8 mouse cellular contexts compared by ENCODE assay signal in genomic region chr11:82763742-82764437, GRCm38 (mm10). TPM values are rescaled to one million over a fixed set of nuclear protein-coding genes. Genes with fewer than 3 reads are reported as not detected.
DNase-seq lines count a peak whose midpoint lies in the region; ATAC-seq lines count a peak whose summit lies in the region.

TSS of gene Cct6b (minus strand) at chr11:82764321.
TSS of gene Zfp830 (plus strand) at chr11:82764345.

- H3K4me2 ChIP-seq in embryonic facial prominence, embryonic 12.5 days (replicated peaks): peak within 1 kb of the TSS; percentile 92
- peak within 1 kb of the TSS; percentile 74 for H3K4me2 ChIP-seq in midbrain, embryonic 11.5 days

- WGBS in embryonic facial prominence, embryonic 12.5 days: under 1% methylated on average over 44 of the region's 44 CpGs
- under 1% methylated on average over 44 of the region's 44 CpGs for WGBS in midbrain, embryonic 11.5 days

- ATAC-seq in embryonic facial prominence, embryonic 12.5 days (ENCODE audit: insufficient number of reproducible peaks, insufficient read depth, low FRiP score, low TSS enrichment): peak; percentile 99
- peak; percentile 100 for ATAC-seq in midbrain, embryonic 11.5 days (ENCODE audit: low FRiP score)

- H3K36me3 ChIP-seq in embryonic facial prominence, embryonic 12.5 days: peaks cover 9% of the 10 kb centered on the region; the same call in 1 of the 2 replicates
- H3K36me3 ChIP-seq in midbrain, embryonic 11.5 days (ENCODE audit: control insufficient read depth, insufficient read depth, low read length): no peaks in the 10 kb centered on the region

- H3K27ac ChIP-seq in embryonic facial prominence, embryonic 12.5 days: peak within 1 kb of the TSS; percentile 94
- peak within 1 kb of the TSS; percentile 79 for H3K27ac ChIP-seq in midbrain, embryonic 11.5 days (ENCODE audit: low read depth, low read length)

- peak within 1 kb of the TSS; percentile 86 for H3K9ac ChIP-seq in embryonic facial prominence, embryonic 12.5 days
- peak within 1 kb of the TSS; percentile 93 for H3K9ac ChIP-seq in midbrain, embryonic 11.5 days (ENCODE audit: low read length)

- H3K9me3 ChIP-seq in embryonic facial prominence, embryonic 12.5 days: no peaks in the 10 kb centered on the region
- H3K9me3 ChIP-seq in midbrain, embryonic 11.5 days (ENCODE audit: control insufficient read depth, low read length): no peaks in the 10 kb centered on the region

- H3K4me1 ChIP-seq in embryonic facial prominence, embryonic 12.5 days: peaks cover 22% of the 10 kb centered on the region
- peaks cover 15% of the 10 kb centered on the region; the same call in 1 of the 2 replicates for H3K4me1 ChIP-seq in midbrain, embryonic 11.5 days (ENCODE audit: control insufficient read depth, insufficient read depth, low read length)

- intact Hi-C loops in left cerebral cortex, postnatal 4 days (cut with DNase I): loop anchor here (10.0 kb wide), 2 partner anchors 149 to 529 kb away; no protein-coding TSS in a partner anchor

- DNase-seq in 3T3-L1 (ENCODE audit: low read depth, low spot score): peak; percentile 94
- DNase-seq in adrenal gland, postnatal 36 days: peak; percentile 96
- peak; percentile 99 for DNase-seq in heart, adult 11 months
- DNase-seq in kidney, adult 11 months: peak; percentile 94
- DNase-seq in left cerebral cortex, postnatal 4 days: peak; percentile 94
- DNase-seq in midbrain, embryonic 11.5 days (ENCODE audit: low spot score, missing footprints): peak; percentile 98
- peak; percentile 97 for DNase-seq in right cerebral cortex, postnatal 4 days

- no peaks in the 10 kb centered on the region for H3K27me3 ChIP-seq in embryonic facial prominence, embryonic 12.5 days
- no peaks in the 10 kb centered on the region for H3K27me3 ChIP-seq in midbrain, embryonic 11.5 days (ENCODE audit: control insufficient read depth, insufficient read depth, low read length)

- peak within 1 kb of the TSS; percentile 86 for H3K4me3 ChIP-seq in embryonic facial prominence, embryonic 12.5 days
- H3K4me3 ChIP-seq in midbrain, embryonic 11.5 days (ENCODE audit: low read depth, low read length): peak within 1 kb of the TSS; percentile 93

RNA-seq across cellular contexts. Expression of gene Cct6b, which starts in this region (rescaled TPM):
- total RNA-seq in adrenal gland, postnatal 36 days (2021): under 1 TPM; 0.63 to 0.99 TPM
- polyA plus RNA-seq in embryonic facial prominence, embryonic 12.5 days (2016; fragmentation: Nextera tagmentation; extraction: Ambion mirVana): 0.41 and 0.45 TPM in 2 replicates
- under 1 TPM; 0.28 to 0.32 TPM for total RNA-seq in left cerebral cortex, postnatal 4 days (2021)
- polyA plus RNA-seq in midbrain, embryonic 11.5 days (2014; fragmentation: Nextera tagmentation; extraction: Ambion mirVana): 0.16 and 0.52 TPM in 2 replicates

RNA-seq across cellular contexts. Expression of gene Zfp830, which starts in this region (rescaled TPM):
- 10 to 100 TPM; 21.3 to 23.0 TPM for total RNA-seq in adrenal gland, postnatal 36 days (2021)
- 38.9 and 43.1 TPM in 2 replicates for polyA plus RNA-seq in embryonic facial prominence, embryonic 12.5 days (2016; fragmentation: Nextera tagmentation; extraction: Ambion mirVana)
- total RNA-seq in left cerebral cortex, postnatal 4 days (2021): 10 to 100 TPM; 15.1 to 15.5 TPM
- 35.1 and 38.5 TPM in 2 replicates for polyA plus RNA-seq in midbrain, embryonic 11.5 days (2014; fragmentation: Nextera tagmentation; extraction: Ambion mirVana)

Comparison
In these comparisons a context has a peak if more than half of its experiments do, and no peak if none do; other contexts are left out.
1. Peak in every context shown above with its lines: DNase-seq, ATAC-seq, H3K4me3 ChIP-seq and H3K27ac ChIP-seq.